Mouse (Mus musculus) embryo, embryonic 10.5 days (tissue): ENCODE measurements at regions not wholly inside any gene's neighbourhood (a gene's known extent, or its start where the extent isn't known, plus 50 kb on each side); places are given as distances from the start of the nearest gene placed in this dataset.

Source experiments
- DNase-seq: peaks from one replicate; pipeline ENCODE4 v3.0.0-alpha.2; 2015; ENCODE audit warnings: low spot score

- DNase-seq: no peak
Measured at GRCm38 (mm10) chr13:59393231-59393938, 191.6 kb downstream of the Agtpbp1 start.

DNA sequence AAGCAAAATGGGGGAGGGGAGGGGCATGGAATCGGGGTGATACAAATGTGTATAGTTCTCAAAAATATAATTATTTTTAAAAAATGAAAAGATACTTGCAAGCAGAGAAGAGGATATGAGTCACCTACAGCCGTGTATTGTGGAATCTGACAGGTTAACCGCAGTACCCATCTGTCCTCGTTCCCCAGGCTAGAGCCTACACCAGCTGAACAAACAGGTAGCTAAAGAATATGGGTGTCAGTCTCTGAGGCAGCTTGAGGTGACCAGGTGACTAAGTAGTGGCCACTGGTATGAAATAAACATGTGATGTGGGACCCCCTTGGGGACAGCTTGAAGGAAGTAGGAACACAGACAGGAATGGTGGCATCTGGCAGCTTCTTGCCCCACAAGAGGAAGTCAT is 192.2 kb downstream of the Agtpbp1 start:
- DNase-seq: no peak

- peak; percentile 35 for DNase-seq
Measured at GRCm38 (mm10) chr13:59387627-59388325, 197.3 kb downstream of the Agtpbp1 start.

GRCm38 (mm10) chr13:59386935-59387540 is 198.0 kb downstream of the Agtpbp1 start:
- no peak for DNase-seq

DNA sequence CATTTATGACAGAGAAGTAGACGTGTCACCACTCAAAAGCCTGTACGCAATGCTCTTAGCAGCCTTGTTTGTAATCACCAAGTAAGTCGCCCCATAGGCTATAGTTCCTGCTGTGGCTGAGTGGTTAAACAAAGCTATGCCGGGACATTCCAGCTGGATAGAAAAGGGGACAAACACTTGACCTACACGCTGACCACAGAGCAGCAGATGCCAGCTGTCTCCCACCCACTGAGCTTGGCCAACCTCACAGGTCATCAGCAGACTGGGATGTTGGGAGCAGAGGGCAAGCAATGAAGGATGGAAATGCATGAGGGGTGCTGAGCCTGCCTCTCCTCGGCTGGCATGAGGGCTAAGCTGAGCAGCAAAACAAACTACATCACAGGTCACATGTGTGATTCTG is 199.2 kb downstream of the Agtpbp1 start:
- DNase-seq: no peak

DNA sequence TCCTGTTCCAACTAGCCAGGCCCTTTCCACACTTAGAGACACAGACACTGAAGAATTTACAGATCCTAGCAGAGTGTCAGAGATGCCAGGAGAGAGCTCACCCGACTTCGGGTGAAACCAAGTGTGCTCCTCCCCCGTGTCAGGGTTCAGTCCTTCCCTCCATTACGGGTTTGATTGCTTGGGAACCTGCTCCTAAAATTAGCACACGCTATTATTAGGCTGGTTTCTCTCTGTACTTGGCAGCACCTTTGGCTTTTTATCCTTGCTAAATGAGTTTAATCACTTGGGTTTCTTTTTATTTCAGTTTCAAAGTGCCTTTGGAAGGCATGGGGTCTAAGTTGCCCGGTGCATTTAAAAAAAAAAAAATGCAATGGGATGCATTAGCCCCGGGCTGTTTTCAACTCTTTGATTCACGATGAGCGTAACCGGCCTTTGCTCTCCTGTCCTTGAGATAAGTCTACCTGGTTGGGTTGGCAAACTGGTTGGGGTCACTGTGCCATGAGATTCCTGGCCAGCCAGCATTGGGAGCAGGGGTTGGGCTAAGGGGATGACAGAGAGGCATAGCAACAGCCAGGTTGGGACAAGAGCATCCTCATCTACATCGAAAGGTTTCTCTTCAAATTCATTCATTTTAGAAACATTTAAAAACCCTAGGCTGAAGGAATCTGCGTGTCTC is 214.7 kb downstream of the Agtpbp1 start:
- no peak for DNase-seq

- DNase-seq: no peak
Measured at GRCm38 (mm10) chr13:59368550-59369449, 216.2 kb downstream of the Agtpbp1 start.

GRCm38 (mm10) chr13:59365460-59365859 is 219.6 kb downstream of the Agtpbp1 start:
- DNase-seq: peak; percentile 91

- no peak for DNase-seq
Measured at GRCm38 (mm10) chr13:59363428-59363827, 221.6 kb downstream of the Agtpbp1 start.

DNA sequence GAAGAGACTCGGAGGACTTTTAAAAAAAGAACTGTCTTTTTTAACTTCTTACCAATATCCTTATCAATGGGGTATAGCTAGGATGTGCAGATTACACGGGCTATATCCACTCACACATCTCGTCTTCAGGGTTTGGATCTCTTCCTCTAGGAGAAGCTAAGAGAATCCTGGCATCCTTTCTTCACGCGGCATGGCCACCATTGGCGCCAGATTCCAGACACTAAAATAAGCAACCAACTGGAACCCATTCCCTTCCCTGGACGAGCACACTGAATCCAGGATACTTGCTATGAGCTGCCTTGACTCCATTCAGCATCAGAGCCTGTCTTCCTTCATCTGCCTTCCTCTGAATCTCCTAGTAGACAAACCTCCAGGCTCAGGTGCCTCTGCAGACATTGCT is 223.7 kb downstream of the Agtpbp1 start:
- DNase-seq: no peak

DNA sequence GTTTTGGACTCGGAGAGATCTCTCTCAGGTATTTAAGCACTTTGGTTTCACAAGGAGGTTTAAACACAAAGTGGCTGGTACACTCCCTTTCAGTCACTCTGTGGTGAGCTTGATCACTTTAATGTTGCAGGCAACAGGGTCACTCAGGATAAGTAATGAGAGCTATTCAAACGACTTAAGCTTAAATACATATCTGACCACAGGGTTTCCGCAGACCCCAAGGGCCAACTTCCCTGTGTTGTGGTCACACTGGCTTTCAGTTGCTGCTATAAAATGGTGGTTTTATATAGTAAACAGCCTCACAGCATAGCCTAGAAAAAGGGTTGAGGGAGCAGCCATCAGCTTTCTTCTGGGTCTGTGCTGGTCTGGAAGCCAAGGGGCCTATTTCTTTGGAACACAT is 225.0 kb downstream of the Agtpbp1 start:
- no peak for DNase-seq

- DNase-seq: no peak
Measured at GRCm38 (mm10) chr13:59358421-59358820, 226.6 kb downstream of the Agtpbp1 start.

GRCm38 (mm10) chr13:59351461-59351860 is 233.6 kb downstream of the Agtpbp1 start:
- DNase-seq: peak; percentile 48

GRCm38 (mm10) chr13:59350613-59351150 is 234.3 kb downstream of the Agtpbp1 start:
- no peak for DNase-seq

GRCm38 (mm10) chr13:59348510-59348909 is 236.5 kb downstream of the Agtpbp1 start:
- no peak for DNase-seq

DNA sequence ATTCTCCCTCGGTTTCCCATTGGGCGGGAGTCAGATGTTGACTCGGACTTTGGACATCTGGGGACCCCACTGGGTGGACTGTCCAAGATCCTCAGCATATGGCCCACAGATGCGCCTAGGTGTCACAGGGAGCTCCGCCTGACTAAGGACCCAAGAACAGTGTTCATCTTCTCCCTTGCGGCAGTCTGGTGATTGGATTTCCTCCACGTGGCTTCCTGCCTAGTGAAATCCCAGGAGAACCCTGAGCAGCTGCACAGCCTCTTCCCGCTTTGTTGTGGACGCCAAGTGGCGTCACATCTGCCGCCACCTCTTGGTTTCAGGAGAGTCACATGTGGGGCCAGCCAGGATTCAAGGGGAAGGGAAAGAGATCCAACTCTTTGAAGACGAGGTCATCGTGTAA is 243.2 kb downstream of the Agtpbp1 start:
- DNase-seq: no peak

DNA sequence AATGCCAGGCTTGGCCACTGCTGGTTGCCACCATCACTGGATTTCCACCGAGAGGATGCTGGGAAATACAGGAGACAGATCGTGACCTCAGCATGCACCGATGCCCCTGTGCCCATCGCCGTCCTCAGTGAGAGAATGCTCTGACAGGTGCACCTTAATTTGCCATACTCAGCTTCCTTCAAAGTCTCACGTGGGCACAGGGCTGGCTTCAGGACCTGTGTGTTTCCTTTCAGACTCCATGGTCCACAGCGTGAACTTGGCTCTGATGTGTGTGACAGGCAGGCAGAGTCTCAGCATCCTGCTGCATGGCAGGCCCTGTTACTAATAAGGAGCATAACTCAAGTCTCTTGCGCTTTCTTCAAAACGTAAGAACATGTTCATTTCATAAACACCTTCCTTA is 246.6 kb downstream of the Agtpbp1 start:
- no peak for DNase-seq

DNA sequence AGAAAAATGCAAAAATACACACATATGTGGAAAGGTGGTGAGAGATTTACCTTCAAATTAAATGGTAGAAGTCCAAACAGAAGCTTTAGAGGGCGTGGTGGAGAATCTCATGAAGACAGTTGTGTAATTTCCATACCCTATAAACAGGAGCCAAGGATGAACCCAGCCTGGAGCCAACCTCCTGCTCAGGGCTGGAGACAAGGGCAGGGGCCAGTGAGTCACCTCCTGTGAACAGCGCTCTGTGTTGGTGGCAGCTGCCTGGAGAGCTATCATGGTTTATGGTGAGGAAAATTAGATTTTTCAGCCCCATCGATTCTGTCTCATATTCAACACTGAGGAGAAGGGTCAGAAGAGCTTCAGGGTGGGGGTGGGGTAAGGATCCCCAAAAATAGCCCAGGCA is 261.1 kb downstream of the Agtpbp1 start:
- no peak for DNase-seq

DNA sequence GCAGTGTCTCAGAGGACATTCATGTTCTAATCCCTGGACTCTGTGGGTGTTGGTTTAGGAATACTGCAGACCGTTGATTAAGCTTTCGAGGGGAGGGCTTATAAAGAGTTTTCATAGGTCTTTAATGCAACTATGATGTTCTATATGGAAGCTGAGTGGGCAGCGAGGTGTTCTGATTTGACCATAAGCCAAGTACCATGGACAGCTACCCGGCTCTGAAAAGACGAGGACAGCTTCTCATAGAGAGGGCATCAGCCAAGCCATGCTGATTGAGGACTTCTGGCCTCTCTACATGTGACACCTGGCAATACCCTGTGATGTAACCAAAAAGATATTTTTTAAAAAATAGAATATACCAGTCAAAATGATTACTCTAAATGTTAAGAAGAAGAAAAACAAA is 261.6 kb downstream of the Agtpbp1 start:
- DNase-seq: peak; percentile 78

GRCm38 (mm10) chr13:59320261-59320660 is 264.8 kb downstream of the Agtpbp1 start:
- DNase-seq: no peak

DNA sequence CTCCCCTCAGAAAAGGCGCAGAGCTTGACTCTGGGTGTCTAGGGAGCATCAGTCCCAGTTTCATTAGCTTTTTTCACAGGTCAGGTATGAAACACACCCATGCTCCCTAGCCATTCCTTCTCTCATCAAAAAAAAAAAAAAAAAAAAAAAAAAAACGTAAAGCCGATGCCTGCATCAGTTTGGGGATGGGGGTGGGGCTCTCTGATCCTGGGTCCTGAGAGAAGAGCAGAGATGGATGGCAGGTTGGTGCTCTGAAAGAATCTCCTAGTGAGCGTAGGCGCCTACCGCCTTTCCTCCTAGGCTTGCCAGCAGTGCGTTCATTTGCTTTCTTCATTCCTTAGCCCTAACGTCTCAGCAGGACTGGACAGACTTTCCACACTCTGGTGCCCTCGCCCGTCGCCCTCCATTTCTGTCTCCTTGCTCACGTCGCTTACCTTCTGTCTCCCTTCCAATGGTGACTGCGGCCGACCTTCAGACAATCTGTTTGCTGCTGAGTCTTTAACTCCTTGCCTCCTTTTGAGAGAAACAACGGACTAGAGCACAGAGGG is 267.5 kb downstream of the Agtpbp1 start:
- DNase-seq: no peak
